Mouse (Mus musculus) cerebellum, adult 11-12 months (tissue): ENCODE data around the gene Zfp637.
"Not testable (repeated sequence)": the region's sequence is repeated elsewhere in the genome, so short reads cannot be mapped to it uniquely, and the experiment has no call there.

Experiments used
- DNase-seq: peaks from one replicate; pipeline ENCODE4 v3.0.0; 2022

Gene Zfp637

DNA sequence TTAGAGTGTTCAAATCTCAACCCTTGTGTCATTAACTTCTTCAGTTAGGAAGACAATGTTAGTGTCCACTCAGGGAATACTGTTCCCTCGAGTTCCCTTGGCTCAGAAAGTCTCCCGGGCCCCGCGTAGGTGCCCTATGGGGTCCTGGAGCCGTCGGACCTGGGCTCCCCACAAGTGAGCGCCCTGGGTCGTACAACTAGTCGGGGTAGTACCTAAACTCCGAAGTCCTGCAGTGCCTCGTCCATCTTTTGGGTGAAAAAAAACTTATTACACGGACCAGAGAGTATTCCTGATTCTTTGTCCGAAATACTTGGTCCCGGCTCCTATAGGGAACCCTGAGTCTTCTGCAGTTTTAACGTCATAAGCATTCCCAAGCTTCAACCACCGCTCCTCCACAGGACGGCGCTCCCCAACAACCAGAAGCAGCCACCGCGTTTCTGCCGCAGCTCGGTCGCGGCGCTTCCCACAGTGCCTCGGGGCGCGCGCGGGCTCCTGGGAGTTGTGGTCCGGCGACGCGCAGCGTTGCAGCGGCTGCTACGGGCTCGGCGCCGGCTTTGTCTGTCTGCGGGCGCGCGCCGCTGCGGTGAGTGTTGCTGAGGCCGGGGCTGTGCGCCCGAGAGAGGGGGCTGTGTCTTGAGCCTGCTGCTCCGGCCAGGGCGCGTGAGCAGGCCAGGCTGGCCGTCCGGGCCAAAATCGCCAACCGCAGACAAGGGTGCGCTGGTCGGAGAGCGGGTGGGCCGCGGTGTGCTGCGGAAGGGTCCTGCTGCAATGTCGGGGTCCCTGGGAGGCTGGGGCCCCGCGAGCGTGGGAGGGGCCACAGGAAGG, at the start of gene Zfp637:
Gene Zfp637, plus strand, starts transcription at position 495 of the 825 bp plus-strand sequence.
- peak; percentile 90 for DNase-seq

DNA sequence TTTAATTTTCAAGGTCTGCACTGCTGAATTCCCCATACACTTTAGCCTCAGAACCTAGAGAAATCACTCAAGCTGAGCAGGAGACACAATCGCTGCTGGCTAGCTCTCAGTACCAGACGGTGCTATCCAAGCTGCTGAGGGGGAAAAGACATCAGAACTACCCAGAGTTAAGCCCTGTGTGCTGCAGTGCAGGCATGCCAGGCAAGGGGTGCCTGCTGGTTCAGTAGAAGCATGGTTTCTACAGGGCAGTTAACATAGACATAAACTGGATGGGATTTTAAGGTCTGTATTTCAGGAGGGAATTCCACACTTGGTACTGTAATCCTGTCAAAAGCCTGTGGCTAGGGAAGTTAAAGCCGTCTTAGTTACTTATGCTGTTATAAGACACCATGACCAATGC, 45.7 kb upstream of the Zfp637 start:
- DNase-seq, result no peak

DNA sequence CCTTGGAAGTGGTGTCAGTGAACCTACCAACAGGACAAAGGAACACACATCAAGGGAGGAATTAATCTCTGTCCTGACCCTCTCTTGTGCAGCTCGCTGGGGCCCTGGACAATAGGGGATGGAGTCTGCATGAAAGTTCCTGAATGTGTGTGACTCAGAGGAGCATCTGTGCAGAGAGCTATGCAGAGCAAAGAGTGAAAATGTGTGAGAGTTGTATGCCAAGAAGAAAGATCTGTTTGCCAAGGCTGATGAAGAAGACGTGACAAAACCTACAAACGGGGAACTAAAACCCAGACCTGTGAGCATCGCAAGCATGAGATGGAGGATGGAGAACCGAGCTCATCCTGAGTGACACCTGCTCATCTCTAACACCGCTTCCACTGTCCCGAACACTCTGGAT, 40.2 kb upstream of the Zfp637 start:
- DNase-seq, result no peak

DNA sequence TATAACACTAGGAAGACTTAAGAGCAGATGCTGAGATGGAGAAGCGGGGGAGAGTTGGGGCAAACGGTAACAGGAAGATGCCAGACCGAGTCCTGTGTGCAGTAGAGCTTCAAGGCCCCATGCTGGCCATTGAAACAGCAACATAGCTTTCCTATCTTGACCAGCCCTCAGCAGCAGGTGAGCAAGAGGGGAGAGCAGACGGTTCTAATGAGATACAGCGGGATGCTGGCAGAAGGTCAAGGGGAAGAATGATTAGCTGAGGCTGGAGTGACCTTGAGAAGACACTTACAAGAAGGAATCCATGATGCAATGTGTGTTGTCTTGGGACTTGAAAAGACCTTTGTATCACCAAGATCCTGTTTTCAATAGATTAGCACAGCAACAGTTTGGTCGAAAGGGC, 39.2 kb upstream of the Zfp637 start:
- DNase-seq, result peak; percentile 43

DNA sequence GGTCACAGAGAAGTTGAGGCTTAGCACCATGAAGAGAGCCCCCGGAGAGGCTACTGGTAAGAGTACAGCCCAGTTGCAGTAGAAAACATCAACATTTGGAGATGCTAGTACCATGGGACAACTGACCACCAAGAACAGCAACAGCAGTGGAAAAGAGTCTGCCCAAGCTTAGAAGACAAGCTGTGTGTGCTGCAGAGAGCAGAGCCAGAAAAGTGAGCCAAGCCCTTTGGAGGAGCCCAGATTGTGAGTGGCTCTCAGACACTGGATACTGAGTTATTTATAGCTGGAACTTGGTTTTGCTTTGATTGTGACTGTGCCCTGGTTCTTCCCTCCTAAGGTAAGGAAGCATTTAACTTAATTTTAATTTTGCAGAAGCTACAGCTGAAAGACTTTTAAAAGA, 33.2 kb upstream of the Zfp637 start:
- DNase-seq, result no peak

GRCm38 (mm10) chr6:117809816-117810215, 31.2 kb upstream of the Zfp637 start:
- DNase-seq, result no peak

GRCm38 (mm10) chr6:117810717-117811116, 30.3 kb upstream of the Zfp637 start:
- no peak for DNase-seq

- DNase-seq, result no peak
Observed at GRCm38 (mm10) chr6:117811256-117811655, 29.7 kb upstream of the Zfp637 start.

DNA sequence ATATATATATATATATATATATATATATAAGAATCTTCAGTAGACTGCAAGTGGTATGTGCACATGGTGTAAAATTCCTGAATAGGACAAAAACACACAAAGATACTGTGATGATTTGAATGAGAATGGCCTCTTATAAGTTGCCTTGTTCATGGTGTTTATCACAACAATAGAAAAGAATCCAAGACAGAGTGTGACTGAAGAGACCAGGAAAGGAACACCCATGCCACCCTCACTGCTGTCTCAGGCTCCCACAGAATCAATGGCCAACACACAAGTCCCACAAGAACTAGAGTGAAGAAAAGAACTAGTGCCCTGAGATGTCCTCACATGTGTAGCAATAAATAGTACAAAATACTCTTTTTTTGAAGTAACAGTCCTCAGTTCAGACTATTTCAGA, 26.3 kb upstream of the Zfp637 start:
- no peak for DNase-seq

- DNase-seq, result no peak
Observed at GRCm38 (mm10) chr6:117817108-117817541, 23.9 kb upstream of the Zfp637 start.

DNA sequence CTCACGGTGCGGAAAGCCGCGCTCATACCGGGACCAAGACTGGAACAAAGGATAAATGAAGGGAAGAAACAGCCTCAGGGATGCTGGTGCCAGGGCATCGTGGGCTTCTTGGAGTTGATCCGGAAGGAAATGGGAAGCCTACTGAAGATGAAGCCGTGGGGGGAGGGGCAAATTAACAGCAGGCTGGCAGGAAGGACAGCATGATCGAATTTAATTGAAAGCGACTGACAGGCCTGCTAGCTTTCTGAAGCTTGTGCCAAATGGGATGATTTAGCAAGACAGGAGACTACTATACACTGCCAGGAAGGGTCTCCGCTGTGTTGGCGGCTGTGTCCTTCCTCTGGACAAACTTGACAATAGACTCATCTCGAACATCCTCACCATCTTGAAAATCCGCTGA, 20.7 kb upstream of the Zfp637 start:
- no peak for DNase-seq

DNA sequence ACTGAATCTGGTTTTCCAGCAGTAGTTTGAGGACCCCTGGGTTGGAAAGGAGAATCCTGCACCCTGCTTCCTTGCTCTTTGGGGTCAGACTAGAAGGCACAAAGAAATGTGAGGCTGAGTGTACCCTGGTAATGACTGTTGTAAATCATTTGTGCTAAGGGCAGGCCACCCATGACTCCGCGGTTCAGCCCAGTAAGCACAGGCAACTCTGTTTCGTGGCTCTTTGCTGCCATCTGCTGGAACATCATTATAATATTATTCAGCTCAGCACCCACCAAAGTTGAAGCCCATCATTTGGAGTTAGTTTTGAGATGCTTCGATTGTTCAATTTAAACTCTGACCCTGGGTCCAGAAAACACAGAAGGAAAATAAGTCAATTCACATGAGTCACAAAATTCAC, 15.6 kb upstream of the Zfp637 start:
- peak; percentile 28 for DNase-seq

DNA sequence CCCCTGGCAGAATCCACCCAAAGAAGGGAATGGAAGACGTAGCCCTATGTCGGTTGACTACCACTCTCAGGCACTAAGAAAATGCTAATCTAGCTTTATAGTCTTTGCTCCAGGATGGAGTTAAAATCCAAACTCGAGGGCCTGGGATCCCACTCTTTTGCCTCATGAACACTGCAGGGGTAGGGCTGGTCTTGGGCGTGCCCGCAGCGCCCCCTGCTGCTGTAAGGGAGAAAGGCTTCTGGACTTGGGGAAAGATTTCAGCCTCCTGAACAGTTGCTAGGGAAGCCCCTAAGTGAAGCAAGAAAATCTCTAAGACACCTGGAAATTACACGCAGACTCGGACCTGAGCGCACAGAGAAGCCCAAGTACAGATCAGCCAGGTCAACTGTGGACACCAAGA, 12.7 kb upstream of the Zfp637 start:
- DNase-seq, result no peak

GRCm38 (mm10) chr6:117841511-117841955, 553 bp downstream of the Zfp637 start:
- no peak for DNase-seq

DNA sequence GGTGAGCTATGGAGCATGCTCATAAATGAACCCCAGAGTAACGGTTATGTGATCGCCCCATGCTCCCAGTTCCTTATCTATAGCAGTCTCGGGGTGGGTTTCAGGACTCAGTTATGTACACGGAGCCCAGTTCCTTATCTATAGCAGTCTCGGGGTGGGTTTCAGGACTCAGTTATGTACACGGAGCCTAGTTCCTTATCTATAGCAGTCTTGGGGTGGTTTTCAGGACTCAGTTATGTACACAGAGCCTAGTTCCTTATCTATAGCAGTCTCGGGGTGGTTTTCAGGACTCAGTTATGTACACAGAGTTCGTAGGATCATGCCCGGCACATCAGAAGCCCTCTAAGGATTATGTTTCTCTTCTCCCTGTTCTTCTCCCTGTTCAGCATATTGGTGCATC, 3.6 kb downstream of the Zfp637 start:
- DNase-seq, result no peak

DNA sequence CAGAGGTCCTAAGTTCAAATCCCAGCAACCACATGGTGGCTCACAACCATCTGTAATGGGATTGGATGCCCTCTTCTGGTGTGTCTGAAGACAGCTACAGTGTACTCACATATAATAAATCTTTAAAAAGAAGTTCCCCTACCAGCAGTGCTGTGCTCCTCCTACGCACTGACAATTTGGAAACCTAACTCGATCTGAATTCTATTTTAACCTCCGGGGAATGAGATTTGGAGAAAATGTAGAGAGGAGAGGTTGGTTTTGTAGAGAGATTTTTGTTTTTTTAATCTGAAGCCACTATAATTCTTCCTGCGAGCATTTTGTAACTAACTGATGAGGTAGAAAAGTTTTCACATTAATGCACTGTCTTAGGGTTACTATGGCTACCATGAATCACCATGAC, 5.7 kb downstream of the Zfp637 start:
- not testable (repeated sequence) for DNase-seq

GRCm38 (mm10) chr6:117847772-117848171, 6.8 kb downstream of the Zfp637 start:
- DNase-seq, result no peak

DNA sequence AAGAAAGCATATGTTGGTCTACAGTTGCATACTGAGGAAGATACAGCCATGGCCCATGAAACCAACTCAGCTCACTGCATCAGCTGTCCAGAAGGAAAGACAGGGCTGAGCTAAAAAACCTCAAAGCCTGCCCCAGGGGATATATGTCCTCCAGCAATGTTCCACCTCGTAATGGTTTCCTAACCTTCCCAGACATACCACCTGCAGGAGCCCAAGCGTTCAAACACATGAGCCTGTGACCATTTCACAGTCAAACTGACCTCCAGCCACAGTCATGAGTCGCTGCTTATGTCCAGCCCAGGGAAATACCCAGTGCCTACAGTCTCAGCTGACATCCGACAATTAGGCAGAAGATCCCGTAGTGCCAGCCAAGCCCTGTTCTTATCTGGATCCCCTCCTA, 7.6 kb downstream of the Zfp637 start:
- DNase-seq, result no peak

DNA sequence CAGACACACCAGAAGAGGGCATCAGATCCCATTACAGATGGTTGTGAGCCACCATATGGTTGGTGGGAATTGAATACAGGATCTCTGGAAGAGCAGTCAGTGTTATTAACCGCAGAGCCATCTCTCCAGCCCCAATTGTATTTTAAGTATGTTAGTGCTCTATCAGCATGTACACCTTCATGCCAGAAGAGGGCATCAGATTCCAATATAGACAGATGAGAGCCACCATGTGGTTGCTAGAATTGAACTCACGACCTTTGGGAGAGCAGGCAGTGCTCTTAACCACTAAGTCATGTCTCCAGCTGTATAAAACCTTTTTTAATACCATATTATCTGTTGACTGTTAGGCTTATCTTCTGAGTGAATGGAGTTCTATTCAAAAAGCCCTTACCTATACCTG, 10.8 kb downstream of the Zfp637 start:
- no peak for DNase-seq

- no peak for DNase-seq
Observed at GRCm38 (mm10) chr6:117857990-117858389, 17.0 kb downstream of the Zfp637 start.

DNA sequence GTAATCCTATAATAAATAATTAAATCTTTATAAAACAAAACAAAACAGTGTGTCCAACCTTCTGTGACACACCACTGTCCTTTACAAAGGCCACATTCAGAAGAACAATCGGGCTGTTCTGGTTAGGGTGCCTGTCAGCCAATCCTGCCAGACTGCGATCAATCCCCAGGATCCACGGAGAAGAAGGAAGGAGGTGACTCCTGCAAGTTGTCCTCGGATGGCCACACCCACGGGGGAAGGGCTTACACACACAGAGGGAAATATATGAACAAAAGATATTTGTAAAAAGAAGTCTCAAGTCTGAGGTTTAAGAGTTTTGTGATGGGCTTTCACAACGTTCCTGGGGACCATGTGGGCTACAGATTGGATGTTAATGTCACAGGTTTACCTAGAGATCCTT, 20.9 kb downstream of the Zfp637 start, which contains the start of gene Zfp239:
Gene Zfp239, plus strand, starts transcription at position 253 of the 400 bp plus-strand sequence.
- DNase-seq, result no peak

GRCm38 (mm10) chr6:117862465-117862864, 21.5 kb downstream of the Zfp637 start:
- DNase-seq, result no peak

GRCm38 (mm10) chr6:117862899-117863620, 22.1 kb downstream of the Zfp637 start:
- peak; percentile 73 for DNase-seq

GRCm38 (mm10) chr6:117863751-117864150, 22.8 kb downstream of the Zfp637 start:
- no peak for DNase-seq
